Mouse (Mus musculus): ENCODE data around the gene Rgs8.

The Rgs8 gene

DNA sequence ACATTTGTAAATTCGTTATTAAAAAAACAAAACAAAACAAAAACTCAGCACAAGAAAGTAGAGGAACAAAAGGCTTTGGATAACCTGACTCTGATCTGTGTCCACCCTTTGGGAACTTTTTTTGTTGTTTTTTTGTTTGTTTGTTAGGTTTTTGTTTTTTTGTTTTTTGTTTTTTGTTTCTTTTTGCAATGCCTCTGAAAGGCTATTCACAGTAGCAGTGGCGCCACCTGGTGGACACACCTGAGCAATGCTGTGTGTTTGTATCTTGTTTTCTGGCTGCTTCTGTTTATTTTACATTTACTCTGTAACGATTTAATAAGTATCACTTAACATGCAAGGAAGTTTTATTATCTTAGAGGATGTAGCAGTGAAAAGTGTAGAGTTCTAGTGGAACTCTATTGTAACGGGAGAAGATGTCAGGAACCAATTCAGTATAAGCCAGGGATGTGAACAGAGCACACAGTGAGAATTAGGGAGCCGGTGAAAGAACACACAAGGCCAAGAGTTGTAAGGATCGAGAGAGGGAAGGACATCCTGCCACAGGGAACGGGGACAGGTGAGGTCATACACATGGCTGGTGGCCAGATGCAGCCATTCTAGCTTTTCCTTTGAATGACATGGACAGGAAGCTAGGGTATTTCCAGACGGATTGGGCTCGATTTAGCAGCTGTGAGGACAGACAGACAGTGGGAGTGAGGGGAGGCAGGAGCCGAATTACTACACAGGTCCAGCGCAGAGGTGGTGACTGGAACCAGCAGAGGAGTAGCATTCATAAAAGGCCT lies 89.7 kb downstream of the Rgs8 start:
- DNase-seq (ENCODE audit: inconsistent ontology term) = peak; percentile 83

DNA sequence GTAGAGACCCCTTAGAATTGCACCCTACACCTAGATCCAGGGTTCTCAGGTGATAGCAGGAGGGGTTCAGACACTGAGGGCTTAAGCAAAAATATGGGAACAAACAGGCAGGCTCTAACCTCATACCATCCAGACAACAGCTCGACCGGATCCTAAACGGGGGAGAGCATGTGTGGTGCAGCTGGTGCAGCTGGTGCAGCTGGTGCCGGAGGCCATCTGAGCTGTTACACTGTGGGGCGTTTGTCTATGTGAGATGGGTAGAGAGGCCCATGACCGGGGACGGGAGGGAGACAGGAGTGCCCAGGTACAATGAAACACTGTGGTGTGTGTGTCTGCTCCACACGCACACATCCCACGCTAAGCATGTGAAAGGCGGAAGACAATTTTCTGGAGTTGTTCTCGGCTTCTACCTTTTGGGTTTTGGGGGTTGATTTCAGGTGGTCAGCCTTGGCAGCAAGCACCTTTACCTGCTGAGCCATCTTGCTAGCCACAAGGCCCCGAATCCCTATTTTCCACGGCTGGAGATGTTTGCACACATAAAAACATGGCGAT lies 93.4 kb downstream of the Rgs8 start:
- peak; percentile 71 for DNase-seq (ENCODE audit: inconsistent ontology term)

- DNase-seq (ENCODE audit: inconsistent ontology term) = peak; percentile 85
These were observed 93.9 kb downstream of the Rgs8 start for GRCm38 (mm10) chr1:153746728-153747127.

DNA sequence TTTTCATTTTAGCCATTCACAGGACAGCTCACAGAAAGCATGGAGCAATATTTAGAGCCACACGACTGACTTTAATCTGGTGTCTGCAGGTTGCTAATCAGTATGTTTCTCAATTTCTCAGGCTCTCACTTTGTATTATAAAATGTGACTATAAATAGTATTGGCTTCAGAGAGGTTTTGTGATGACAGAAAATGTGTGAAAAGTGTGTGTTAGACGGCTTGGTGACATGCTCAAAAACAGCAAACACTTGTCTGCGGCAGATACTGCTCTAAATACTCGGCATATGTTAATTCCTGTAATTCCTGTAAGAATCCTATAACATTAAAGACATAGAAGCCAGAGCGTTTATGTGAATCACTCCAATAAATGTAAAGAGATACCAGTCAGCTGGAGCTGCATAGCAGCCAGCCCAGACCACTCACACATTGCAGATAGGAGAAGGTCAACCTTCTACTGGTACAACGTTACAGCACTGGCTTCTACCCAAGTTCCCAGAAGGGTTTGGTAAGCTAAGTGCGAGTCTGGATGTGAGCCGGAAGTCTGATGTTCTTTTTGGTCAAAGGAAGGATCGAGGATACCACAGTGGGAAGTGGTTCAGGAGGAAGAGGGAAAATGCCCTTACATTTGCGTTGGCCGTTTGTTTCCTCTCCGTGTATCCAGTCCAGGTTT lies 95.2 kb downstream of the Rgs8 start:
- DNase-seq (ENCODE audit: inconsistent ontology term) = no peak

- peak; percentile 61 for DNase-seq (ENCODE audit: inconsistent ontology term)
These were observed 95.7 kb downstream of the Rgs8 start for GRCm38 (mm10) chr1:153748549-153748948.

GRCm38 (mm10) chr1:153749211-153749801 lies 96.5 kb downstream of the Rgs8 start, which contains the start of gene Rnasel:
Gene Rnasel (plus strand): TSS chr1:153749426.
- DNase-seq (ENCODE audit: inconsistent ontology term) = peak; percentile 91

Data from Muller cell, postnatal 12 days (primary cell).